Mouse (Mus musculus) C2C12 (cell line): ENCODE measurements at regions not wholly inside any gene's neighbourhood (a gene's known extent, or its start where the extent isn't known, plus 50 kb on each side); places are given as distances from the start of the nearest gene placed in this dataset.

ENCODE experiments used
- H3K27me3 ChIP-seq: one replicate; pipeline ENCODE4 v1.6.1; 2011; ENCODE audit not compliant: control insufficient read depth, insufficient read depth, insufficient read length
- H3K36me3 ChIP-seq: one replicate; pipeline ENCODE4 v1.6.1; 2011; ENCODE audit not compliant: control insufficient read depth, insufficient read depth
- H3K4me3 ChIP-seq: one replicate; pipeline ENCODE4 v1.5.1; 2011; ENCODE audit warnings: mild to moderate bottlenecking, control low read depth; ENCODE audit not compliant: poor library complexity, insufficient read depth, severe bottlenecking
- H3K79me2 ChIP-seq: one replicate; pipeline ENCODE4 v1.6.1; 2011; ENCODE audit not compliant: control insufficient read depth, insufficient read depth
- H3K79me3 ChIP-seq: one replicate; pipeline ENCODE4 v1.6.1; 2011; ENCODE audit warnings: low read depth, control low read depth
- H3ac ChIP-seq: one replicate; pipeline ENCODE3; 2011; ENCODE audit warnings: low read depth; ENCODE audit not compliant: control insufficient read depth, insufficient read length
- CEBPB ChIP-seq: IDR thresholded peaks from one replicate; pipeline ENCODE4 v1.6.1; 2011; ENCODE audit warnings: low read depth, mild to moderate bottlenecking, control low read depth, moderate library complexity
- CTCF ChIP-seq: IDR thresholded peaks from one replicate; pipeline ENCODE4 v1.5.1; 2011; ENCODE audit not compliant: control insufficient read depth, insufficient read depth, insufficient read length
- FOSL1 ChIP-seq: IDR thresholded peaks from one replicate; pipeline ENCODE4 v1.8.0; 2011; ENCODE audit warnings: mild to moderate bottlenecking, low read length; ENCODE audit not compliant: poor library complexity, insufficient read depth, severe bottlenecking
- MAX ChIP-seq: IDR thresholded peaks from one replicate; pipeline ENCODE4 v1.6.1; 2011; ENCODE audit warnings: mild to moderate bottlenecking, control low read depth
- MYOD1 ChIP-seq: IDR thresholded peaks from one replicate; pipeline ENCODE4 v1.6.1; 2011; ENCODE audit warnings: low read depth; ENCODE audit not compliant: control insufficient read depth, insufficient read length
- MYOG ChIP-seq: IDR thresholded peaks from one replicate; pipeline ENCODE4 v1.6.1; 2011; ENCODE audit not compliant: control insufficient read depth, insufficient read length; ENCODE audit errors: extremely low read depth
- USF1 ChIP-seq: IDR thresholded peaks from one replicate; pipeline ENCODE4 v1.6.1; 2011; ENCODE audit warnings: low read depth, mild to moderate bottlenecking, control low read depth, moderate library complexity

DNA sequence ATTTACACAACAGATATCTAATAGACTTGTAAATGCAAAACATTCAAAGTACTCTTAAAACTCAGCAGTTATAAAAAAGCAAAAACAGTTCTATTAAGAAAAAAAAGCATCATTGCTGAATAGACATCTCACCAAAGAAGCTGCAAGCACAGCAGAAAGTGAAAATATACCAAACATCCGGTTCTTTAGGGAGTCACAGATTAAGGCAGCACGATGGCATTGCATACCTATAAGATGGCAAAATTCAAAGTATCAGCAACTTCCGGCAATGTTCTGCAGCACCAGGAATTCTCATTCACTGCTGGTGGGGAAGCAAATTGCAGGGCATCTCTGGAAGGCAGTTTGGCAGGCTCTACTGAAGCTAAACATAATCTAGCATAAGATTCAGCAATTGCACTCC is 882.6 kb downstream of the Car8 start:
- no peaks in the 10 kb centered on the region for H3K36me3 ChIP-seq
- H3K27me3 ChIP-seq = no peaks in the 10 kb centered on the region
- H3K79me3 ChIP-seq = no peaks in the 10 kb centered on the region
- H3K79me2 ChIP-seq = no peaks in the 10 kb centered on the region
- no peak overlapping the region for H3K4me3 ChIP-seq
- no peak for TF ChIP-seq FOSL1
- no peak for TF ChIP-seq CEBPB
- no peak for TF ChIP-seq CTCF
- no peak for TF ChIP-seq MAX
- TF ChIP-seq USF1 = no peak
- no peak for TF ChIP-seq MYOG
- no peak for TF ChIP-seq MYOD1
- no peak overlapping the region for H3ac ChIP-seq

DNA sequence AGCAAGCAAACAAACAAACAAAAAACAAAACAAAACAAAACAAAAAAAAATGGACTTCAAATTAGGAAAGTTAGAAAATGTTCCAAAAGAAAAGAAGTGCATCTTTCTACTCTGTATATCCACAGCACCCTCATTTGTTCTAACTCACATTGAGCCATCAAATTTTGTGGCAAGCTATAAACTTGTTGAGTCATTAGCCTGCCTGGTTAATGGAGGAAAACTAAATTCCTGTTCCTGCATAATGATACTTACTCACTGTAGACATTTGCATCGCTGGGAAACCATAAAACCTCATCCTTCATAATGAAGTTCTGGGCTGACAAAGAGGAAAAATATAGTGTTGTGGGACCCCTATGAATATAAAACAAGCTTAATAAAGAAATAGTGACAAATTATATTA is 891.5 kb downstream of the Car8 start:
- Histone ChIP-seq H3ac (no peak overlapping the region), H3K79me2 (no peaks in the 10 kb centered on the region), H3K27me3 (no peaks in the 10 kb centered on the region), H3K4me3 (no peak overlapping the region), H3K36me3 (no peaks in the 10 kb centered on the region), H3K79me3 (no peaks in the 10 kb centered on the region)
- TF ChIP-seq MYOD1 (no peak), MYOG (no peak), MAX (no peak), FOSL1 (no peak), CEBPB (no peak), CTCF (no peak), USF1 (no peak)

- H3K79me3 ChIP-seq = no peaks in the 10 kb centered on the region
- H3K79me2 ChIP-seq = no peaks in the 10 kb centered on the region
- no peaks in the 10 kb centered on the region for H3K27me3 ChIP-seq
- no peaks in the 10 kb centered on the region for H3K36me3 ChIP-seq
- no peak overlapping the region for H3K4me3 ChIP-seq
- H3ac ChIP-seq = no peak overlapping the region
- no peak for TF ChIP-seq MYOG
- no peak for TF ChIP-seq USF1
- no peak for TF ChIP-seq MAX
- no peak for TF ChIP-seq CEBPB
- no peak for TF ChIP-seq FOSL1
- no peak for TF ChIP-seq CTCF
- no peak for TF ChIP-seq MYOD1
These were observed 897.7 kb downstream of the Car8 start for GRCm38 (mm10) chr4:7341159-7341558.

DNA sequence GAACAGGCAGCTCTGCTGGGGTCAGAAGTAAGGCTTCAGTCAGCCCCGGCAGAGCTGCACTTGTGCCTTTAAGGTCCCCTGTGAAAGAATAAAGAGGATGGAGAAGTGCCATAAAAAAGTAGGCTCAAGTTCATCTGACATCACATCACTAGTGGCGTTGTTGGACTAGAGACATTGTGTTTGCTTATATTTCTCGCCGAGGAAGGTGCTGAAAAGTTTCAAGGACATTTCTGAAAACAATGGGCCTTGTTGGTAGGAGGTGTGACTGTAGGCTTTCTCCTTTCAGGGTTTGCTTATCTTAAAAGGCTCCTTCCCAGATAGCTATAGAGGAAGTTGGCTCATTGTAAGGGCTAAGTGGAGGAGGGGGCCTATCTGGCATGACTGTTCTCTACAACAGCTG is 924.6 kb downstream of the Car8 start:
- Histone ChIP-seq H3K79me3 (no peaks in the 10 kb centered on the region), H3K4me3 (no peak overlapping the region), H3ac (no peak overlapping the region), H3K36me3 (no peaks in the 10 kb centered on the region), H3K27me3 (no peaks in the 10 kb centered on the region), H3K79me2 (no peaks in the 10 kb centered on the region)
- TF ChIP-seq CEBPB (no peak), MYOG (no peak), MAX (no peak), USF1 (no peak), FOSL1 (no peak), CTCF (no peak), MYOD1 (no peak)

DNA sequence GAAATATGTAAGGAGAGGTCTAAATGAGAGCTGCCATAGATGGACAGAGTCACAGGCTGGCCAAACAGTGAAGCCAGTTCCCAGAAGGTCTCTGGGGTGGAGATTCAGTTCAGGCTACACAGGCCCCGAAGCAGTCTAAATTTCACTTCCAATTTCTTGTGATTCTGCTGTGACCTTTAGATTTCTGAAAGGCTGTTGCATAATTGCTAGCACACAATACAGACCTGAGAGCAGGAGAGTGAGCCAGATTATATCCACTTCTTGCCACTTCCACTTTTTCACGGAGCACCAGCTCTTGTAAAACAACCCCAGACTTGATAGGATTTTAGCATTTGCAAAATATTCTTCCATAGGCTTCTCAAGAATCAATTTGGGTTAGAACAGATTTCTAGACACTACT is 925.6 kb downstream of the Car8 start:
- Histone ChIP-seq H3K27me3 (no peaks in the 10 kb centered on the region), H3K79me3 (no peaks in the 10 kb centered on the region), H3ac (no peak overlapping the region), H3K79me2 (no peaks in the 10 kb centered on the region), H3K4me3 (no peak overlapping the region), H3K36me3 (no peaks in the 10 kb centered on the region)
- TF ChIP-seq USF1 = no peak
- no peak for TF ChIP-seq CEBPB
- TF ChIP-seq MYOG = no peak
- TF ChIP-seq CTCF = no peak
- no peak for TF ChIP-seq FOSL1
- no peak for TF ChIP-seq MYOD1
- no peak for TF ChIP-seq MAX

- TF ChIP-seq MYOD1 (no peak), MAX (no peak), USF1 (no peak), CTCF (no peak), MYOG (no peak), FOSL1 (no peak), CEBPB (no peak)
- Histone ChIP-seq H3K4me3 (no peak overlapping the region), H3K36me3 (no peaks in the 10 kb centered on the region), H3K27me3 (no peaks in the 10 kb centered on the region), H3ac (no peak overlapping the region), H3K79me3 (no peaks in the 10 kb centered on the region), H3K79me2 (no peaks in the 10 kb centered on the region)
These were observed 926.7 kb downstream of the Car8 start for GRCm38 (mm10) chr4:7312160-7312559.
